Mouse (Mus musculus): ENCODE results near the gene Olfr1164.

DNA sequence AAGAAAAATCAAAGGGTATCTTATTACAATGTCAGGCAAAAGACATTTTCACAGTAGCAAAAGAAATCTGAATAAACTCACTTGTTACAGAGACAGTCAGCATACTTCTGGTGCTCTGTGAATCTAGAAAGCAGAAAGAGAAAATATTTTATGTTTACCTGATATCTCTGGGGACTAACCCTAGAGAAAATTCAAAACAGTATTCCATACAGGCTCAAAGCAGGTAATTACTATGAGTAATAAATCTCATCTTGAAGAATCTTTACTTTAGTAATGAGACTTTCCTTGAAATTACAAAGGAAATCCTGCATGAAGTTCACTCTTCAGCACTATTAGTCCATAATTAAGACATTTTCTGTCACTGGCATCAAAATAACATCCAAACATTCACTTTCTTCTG is 22.0 kb downstream of the Olfr1164 start, which contains the start of gene Olfr1163:
- TF ChIP-seq CTCF (IDR thresholded peaks at IDR 0.05; ENCODE audit: control insufficient read depth, insufficient read depth, insufficient read length) (no peak), CEBPB (IDR thresholded peaks at IDR 0.05; ENCODE audit: low read depth) (no peak), USF1 (IDR thresholded peaks at IDR 0.05; ENCODE audit: low read depth) (no peak), MAX (IDR thresholded peaks at IDR 0.05) (no peak)

Measured in C2C12 (cell line).